Mouse (Mus musculus): ENCODE measurements around the gene Gm20521. TPM values are rescaled to one million over a fixed set of nuclear protein-coding genes. Genes with fewer than 3 reads are reported as not detected.
A peak's percentile ranks its signal among the peaks of the same experiment; 100 is the strongest.

The Gm20521 gene
- polyA plus RNA-seq, 1 experiment from 2014 or later = not detected

- H3K4me3 ChIP-seq (ENCODE audit: low read length) = no peak overlapping the region
- no peak for ATAC-seq (replicated peaks; ENCODE audit: extremely low read depth, insufficient read depth, low FRiP score)
- no peaks in the 10 kb centered on the region for H3K36me3 ChIP-seq (ENCODE audit: control insufficient read depth, insufficient read depth)
- no peaks in the 10 kb centered on the region for H3K27me3 ChIP-seq (ENCODE audit: control insufficient read depth, insufficient read depth, low read length)
- peaks cover 3% of the 10 kb centered on the region for H3K4me1 ChIP-seq (ENCODE audit: control insufficient read depth, insufficient read depth, low read length)
- H3K27ac ChIP-seq (ENCODE audit: low read length) = no peak overlapping the region
- WGBS = 63% methylated on average over 5 of the region's 5 CpGs
- H3K4me2 ChIP-seq (ENCODE audit: low read depth, low read length) = no peak overlapping the region
- no peak overlapping the region for H3K9ac ChIP-seq (ENCODE audit: low read length)
- 0 out of 2 replicates have a peak, but pooled peaks cover 2% of the 10 kb centered on the region for H3K9me3 ChIP-seq (replicated peaks; ENCODE audit: control insufficient read depth, low read length)
Observed at GRCm38 (mm10) chr14:54865626-54866025, 17.6 kb upstream of the Gm20521 start.

- Histone ChIP-seq H3K9me3 (replicated peaks; ENCODE audit: control insufficient read depth, low read length) (0 out of 2 replicates have a peak, but pooled peaks cover 2% of the 10 kb centered on the region), H3K4me1 (ENCODE audit: control insufficient read depth, insufficient read depth, low read length) (peaks cover 3% of the 10 kb centered on the region), H3K27me3 (ENCODE audit: control insufficient read depth, insufficient read depth, low read length) (no peaks in the 10 kb centered on the region), H3K36me3 (ENCODE audit: control insufficient read depth, insufficient read depth) (no peaks in the 10 kb centered on the region), H3K9ac (ENCODE audit: low read length) (no peak overlapping the region), H3K4me2 (ENCODE audit: low read depth, low read length) (no peak overlapping the region), H3K4me3 (ENCODE audit: low read length) (no peak overlapping the region), H3K27ac (ENCODE audit: low read length) (no peak overlapping the region)
- ATAC-seq (replicated peaks; ENCODE audit: extremely low read depth, insufficient read depth, low FRiP score) = no peak
- WGBS = 46% methylated on average over 3 of the region's 3 CpGs
Observed at GRCm38 (mm10) chr14:54866268-54866667, 17.0 kb upstream of the Gm20521 start.

DNA sequence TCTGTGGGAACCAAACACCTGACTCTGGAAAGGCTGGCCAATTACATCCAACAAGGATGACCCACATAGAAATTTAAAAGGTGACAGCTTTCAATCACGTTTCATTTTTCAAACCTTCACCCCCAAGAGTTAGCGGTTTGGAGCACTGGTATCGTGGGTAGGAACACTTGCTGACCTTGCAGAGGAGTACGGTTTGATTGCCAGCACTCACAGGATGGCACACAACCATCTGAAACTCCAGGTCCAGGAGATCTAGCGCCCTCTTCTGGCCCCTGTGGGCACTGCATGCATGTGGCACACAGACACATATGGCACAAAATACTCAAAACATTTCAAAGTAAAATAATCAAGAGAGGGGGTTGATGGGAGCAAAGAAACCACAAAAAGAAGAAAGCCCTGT is 16.3 kb upstream of the Gm20521 start:
- ATAC-seq (replicated peaks; ENCODE audit: extremely low read depth, insufficient read depth, low FRiP score) = no peak
- Histone ChIP-seq H3K9me3 (replicated peaks; ENCODE audit: control insufficient read depth, low read length) (0 out of 2 replicates have a peak, but pooled peaks cover 2% of the 10 kb centered on the region), H3K27me3 (ENCODE audit: control insufficient read depth, insufficient read depth, low read length) (no peaks in the 10 kb centered on the region), H3K36me3 (ENCODE audit: control insufficient read depth, insufficient read depth) (no peaks in the 10 kb centered on the region), H3K9ac (ENCODE audit: low read length) (no peak overlapping the region), H3K4me1 (ENCODE audit: control insufficient read depth, insufficient read depth, low read length) (peaks cover 3% of the 10 kb centered on the region), H3K27ac (ENCODE audit: low read length) (no peak overlapping the region), H3K4me3 (ENCODE audit: low read length) (no peak overlapping the region), H3K4me2 (ENCODE audit: low read depth, low read length) (no peak overlapping the region)
- WGBS = 59% methylated on average over 5 of the region's 5 CpGs

- Histone ChIP-seq H3K9ac (ENCODE audit: low read length) (no peak overlapping the region), H3K4me3 (ENCODE audit: low read length) (no peak overlapping the region), H3K9me3 (replicated peaks; ENCODE audit: control insufficient read depth, low read length) (0 out of 2 replicates have a peak, but pooled peaks cover 2% of the 10 kb centered on the region), H3K27ac (ENCODE audit: low read length) (no peak overlapping the region), H3K27me3 (ENCODE audit: control insufficient read depth, insufficient read depth, low read length) (no peaks in the 10 kb centered on the region), H3K4me2 (ENCODE audit: low read depth, low read length) (no peak overlapping the region), H3K4me1 (ENCODE audit: control insufficient read depth, insufficient read depth, low read length) (peaks cover 3% of the 10 kb centered on the region), H3K36me3 (ENCODE audit: control insufficient read depth, insufficient read depth) (no peaks in the 10 kb centered on the region)
- 82% methylated on average over 4 of the region's 4 CpGs for WGBS
- no peak for ATAC-seq (replicated peaks; ENCODE audit: extremely low read depth, insufficient read depth, low FRiP score)
Observed at GRCm38 (mm10) chr14:54868026-54868425, 15.2 kb upstream of the Gm20521 start.

DNA sequence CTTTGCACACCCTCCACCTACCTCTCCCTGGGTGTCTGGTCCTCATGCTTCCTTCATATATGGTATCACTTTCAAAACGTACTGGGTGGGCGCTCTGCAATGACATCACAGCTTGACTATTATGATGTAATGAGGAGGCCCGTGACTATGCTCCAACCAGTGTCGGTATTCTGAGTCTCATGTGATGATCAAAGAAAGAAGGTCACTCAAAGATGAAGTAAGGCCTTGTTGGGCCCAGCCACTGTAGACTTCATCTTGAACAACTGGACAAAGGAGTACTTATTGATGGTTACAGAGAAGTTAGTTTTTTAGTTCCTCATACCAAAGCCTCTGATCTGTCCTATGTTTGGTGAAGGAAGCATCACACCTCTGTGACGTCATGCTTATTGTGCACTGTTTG is 12.4 kb upstream of the Gm20521 start, which contains the start of gene Homez:
TSS of gene Homez (minus strand) at position 101 of the 400 bp plus-strand sequence.
- WGBS = 77% methylated on average over 5 of the region's 5 CpGs
- peaks cover 5% of the 10 kb centered on the region for H3K4me1 ChIP-seq (ENCODE audit: control insufficient read depth, insufficient read depth, low read length)
- ATAC-seq (replicated peaks; ENCODE audit: extremely low read depth, insufficient read depth, low FRiP score) = no peak
- H3K4me3 ChIP-seq (ENCODE audit: low read length) = no peak within 1 kb of the TSS
- H3K27me3 ChIP-seq (ENCODE audit: control insufficient read depth, insufficient read depth, low read length) = no peaks in the 10 kb centered on the region
- 0 out of 2 replicates have a peak, but pooled peaks cover 2% of the 10 kb centered on the region for H3K9me3 ChIP-seq (replicated peaks; ENCODE audit: control insufficient read depth, low read length)
- no peak within 1 kb of the TSS for H3K9ac ChIP-seq (ENCODE audit: low read length)
- no peak within 1 kb of the TSS for H3K4me2 ChIP-seq (ENCODE audit: low read depth, low read length)
- H3K27ac ChIP-seq (ENCODE audit: low read length) = no peak within 1 kb of the TSS
- no peaks in the 10 kb centered on the region for H3K36me3 ChIP-seq (ENCODE audit: control insufficient read depth, insufficient read depth)

- WGBS = 87% methylated on average over 3 of the region's 3 CpGs
- ATAC-seq (replicated peaks; ENCODE audit: extremely low read depth, insufficient read depth, low FRiP score) = no peak
- H3K4me1 ChIP-seq (ENCODE audit: control insufficient read depth, insufficient read depth, low read length) = peaks cover 11% of the 10 kb centered on the region
- H3K4me3 ChIP-seq (ENCODE audit: low read length) = no peak overlapping the region
- no peak overlapping the region for H3K4me2 ChIP-seq (ENCODE audit: low read depth, low read length)
- no peak overlapping the region for H3K9ac ChIP-seq (ENCODE audit: low read length)
- no peak overlapping the region for H3K27ac ChIP-seq (ENCODE audit: low read length)
- no peaks in the 10 kb centered on the region for H3K9me3 ChIP-seq (replicated peaks; ENCODE audit: control insufficient read depth, low read length)
- H3K27me3 ChIP-seq (ENCODE audit: control insufficient read depth, insufficient read depth, low read length) = no peaks in the 10 kb centered on the region
- no peaks in the 10 kb centered on the region for H3K36me3 ChIP-seq (ENCODE audit: control insufficient read depth, insufficient read depth)
Observed at GRCm38 (mm10) chr14:54874165-54874564, 9.1 kb upstream of the Gm20521 start.

DNA sequence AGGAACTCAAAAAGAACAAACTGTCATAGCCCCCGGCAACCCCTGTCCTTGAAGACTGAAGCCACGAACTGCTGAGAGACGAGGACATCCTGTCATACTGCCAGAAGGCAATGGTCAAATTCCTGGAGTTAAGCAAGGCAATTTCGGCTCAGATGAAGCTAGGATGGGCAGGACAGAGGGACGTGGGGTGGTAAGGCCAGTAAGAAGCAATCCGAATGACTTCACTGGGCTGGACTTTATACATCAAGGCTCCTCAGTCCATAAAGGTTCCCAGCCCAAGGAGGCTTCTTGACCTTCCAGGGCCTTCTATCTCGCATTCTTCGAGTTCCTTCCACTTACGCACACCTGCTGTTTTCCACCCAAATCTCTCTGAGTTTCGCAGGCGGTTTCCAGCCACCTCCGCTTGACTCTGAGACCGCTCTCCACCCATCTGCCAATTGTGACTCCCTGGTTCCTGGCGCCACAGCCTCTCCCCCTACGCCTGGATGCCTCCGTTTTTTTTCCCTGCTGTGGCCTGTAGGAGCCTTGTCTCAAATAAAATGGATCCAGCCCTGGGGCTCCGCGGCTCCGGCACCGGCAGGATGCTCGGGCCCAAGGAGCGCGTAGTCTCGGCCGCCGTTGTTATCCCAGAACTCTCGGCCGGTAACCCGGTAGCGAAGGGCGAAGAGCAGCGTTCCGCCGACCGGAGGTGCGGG is 7.2 kb upstream of the Gm20521 start:
- Histone ChIP-seq H3K4me1 (ENCODE audit: control insufficient read depth, insufficient read depth, low read length) (peaks cover 11% of the 10 kb centered on the region), H3K27ac (ENCODE audit: low read length) (peak overlapping the region; percentile 87), H3K27me3 (ENCODE audit: control insufficient read depth, insufficient read depth, low read length) (no peaks in the 10 kb centered on the region), H3K4me3 (ENCODE audit: low read length) (peak overlapping the region; percentile 88), H3K9me3 (replicated peaks; ENCODE audit: control insufficient read depth, low read length) (no peaks in the 10 kb centered on the region), H3K9ac (ENCODE audit: low read length) (peak overlapping the region; percentile 89), H3K4me2 (ENCODE audit: low read depth, low read length) (peak overlapping the region; percentile 99), H3K36me3 (ENCODE audit: control insufficient read depth, insufficient read depth) (no peaks in the 10 kb centered on the region)
- 3% methylated on average over 36 of the region's 36 CpGs for WGBS
- ATAC-seq (replicated peaks; ENCODE audit: extremely low read depth, insufficient read depth, low FRiP score) = peak; percentile 16

GRCm38 (mm10) chr14:54876539-54877047 is 6.6 kb upstream of the Gm20521 start:
- Histone ChIP-seq H3K4me2 (ENCODE audit: low read depth, low read length) (peak overlapping the region; percentile 99), H3K27ac (ENCODE audit: low read length) (peak overlapping the region; percentile 87), H3K9me3 (replicated peaks; ENCODE audit: control insufficient read depth, low read length) (no peaks in the 10 kb centered on the region), H3K4me3 (ENCODE audit: low read length) (peak overlapping the region; percentile 88), H3K36me3 (ENCODE audit: control insufficient read depth, insufficient read depth) (no peaks in the 10 kb centered on the region), H3K9ac (ENCODE audit: low read length) (peak overlapping the region; percentile 89), H3K27me3 (ENCODE audit: control insufficient read depth, insufficient read depth, low read length) (no peaks in the 10 kb centered on the region), H3K4me1 (ENCODE audit: control insufficient read depth, insufficient read depth, low read length) (peaks cover 11% of the 10 kb centered on the region)
- ATAC-seq (replicated peaks; ENCODE audit: extremely low read depth, insufficient read depth, low FRiP score) = peak; percentile 90
- under 1% methylated on average over 66 of the region's 72 CpGs for WGBS

DNA sequence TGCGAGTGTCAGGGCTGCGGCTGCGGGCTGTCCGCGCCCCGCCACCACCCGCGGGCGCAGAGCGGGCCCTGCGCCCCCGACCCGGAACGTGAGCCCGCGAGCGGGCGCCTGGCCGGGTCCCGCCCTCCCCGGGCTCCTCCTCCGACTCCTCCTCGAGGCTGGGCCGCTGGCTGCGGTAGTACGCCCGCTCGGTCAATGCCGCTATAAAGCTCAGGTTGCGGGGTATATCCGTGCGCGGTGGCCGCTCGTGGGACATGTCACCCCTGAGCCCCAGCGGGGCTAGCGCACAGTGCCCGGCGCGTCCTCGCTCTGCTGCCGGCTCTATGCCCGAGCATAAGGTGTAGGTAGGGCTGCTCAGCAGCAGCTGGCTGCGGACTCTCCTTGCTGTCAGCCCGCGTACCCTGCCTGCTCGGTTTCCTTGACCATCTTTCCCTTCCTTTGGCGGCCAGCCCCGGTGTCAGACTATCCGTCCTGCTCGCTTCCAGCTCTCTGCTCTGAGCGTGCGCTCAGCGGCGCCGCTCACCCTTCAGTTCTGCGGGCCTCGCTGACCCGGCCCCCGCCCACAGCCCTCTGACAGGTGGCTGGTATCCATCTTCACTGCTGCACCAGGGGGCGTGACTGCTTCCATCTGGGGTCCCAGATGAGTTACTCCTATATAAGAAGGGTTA is 6.1 kb upstream of the Gm20521 start, which contains the start of gene Ppp1r3e:
TSS of gene Ppp1r3e (minus strand) at position 503 of the 668 bp plus-strand sequence.
- peak within 1 kb of the TSS; percentile 89 for H3K9ac ChIP-seq (ENCODE audit: low read length)
- H3K4me1 ChIP-seq (ENCODE audit: control insufficient read depth, insufficient read depth, low read length) = peaks cover 11% of the 10 kb centered on the region
- whole genome bisulfite sequencing = under 1% methylated on average over 52 of the region's 61 CpGs
- H3K27me3 ChIP-seq (ENCODE audit: control insufficient read depth, insufficient read depth, low read length) = no peaks in the 10 kb centered on the region
- H3K4me2 ChIP-seq (ENCODE audit: low read depth, low read length) = peak within 1 kb of the TSS; percentile 99
- ATAC-seq (replicated peaks; ENCODE audit: extremely low read depth, insufficient read depth, low FRiP score) = peak; percentile 80
- H3K27ac ChIP-seq (ENCODE audit: low read length) = peak within 1 kb of the TSS; percentile 87
- H3K36me3 ChIP-seq (ENCODE audit: control insufficient read depth, insufficient read depth) = no peaks in the 10 kb centered on the region
- H3K4me3 ChIP-seq (ENCODE audit: low read length) = peak within 1 kb of the TSS; percentile 88
- H3K9me3 ChIP-seq (replicated peaks; ENCODE audit: control insufficient read depth, low read length) = no peaks in the 10 kb centered on the region

All from heart, embryonic 16.5 days (tissue).